Mouse (Mus musculus) left cerebral cortex, adult 8-10 months (tissue): Measurements from ENCODE around the gene Cdkn1a. TPM values are rescaled to one million over a fixed set of nuclear protein-coding genes. Genes with fewer than 3 reads are reported as not detected.
A peak's percentile ranks its signal among the peaks of the same experiment; 100 is the strongest.

Experiments used
- DNase-seq, 2 experiments: peaks; one replicate each; pipeline ENCODE4 v3.0.0; 2022; ENCODE audit warnings: low spot score in 2 of 2
- total RNA-seq, 4 experiments: library from RNA; stranded (reverse); gene quantifications; 2 replicates each; pipeline ENCODE4 v1.2.4; 2022

The Cdkn1a gene
- total RNA-seq, 4 experiments from 2014 or later = 18.9 to 27.0 (median 19.5) TPM

DNA sequence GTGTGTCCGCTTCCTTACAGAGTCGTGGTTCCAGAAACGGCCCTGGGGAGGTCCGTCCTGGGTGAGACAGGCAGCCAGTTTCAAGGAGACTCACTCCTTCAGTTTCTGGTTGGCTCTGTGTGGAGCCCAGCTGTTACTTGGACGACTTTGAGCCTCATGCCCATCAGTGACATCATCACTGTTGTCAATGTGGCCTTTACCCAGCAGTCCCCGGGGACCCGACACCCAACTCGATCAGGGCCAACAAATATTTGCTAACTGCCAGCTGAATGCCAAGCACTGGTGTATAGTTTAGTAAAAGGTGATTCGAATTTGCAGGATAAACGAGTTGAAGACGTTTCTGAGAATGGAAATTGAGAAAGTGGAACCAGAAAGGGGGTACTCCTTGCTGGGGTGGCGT lies 25.2 kb downstream of the Cdkn1a start:
- no peak for DNase-seq

DNA sequence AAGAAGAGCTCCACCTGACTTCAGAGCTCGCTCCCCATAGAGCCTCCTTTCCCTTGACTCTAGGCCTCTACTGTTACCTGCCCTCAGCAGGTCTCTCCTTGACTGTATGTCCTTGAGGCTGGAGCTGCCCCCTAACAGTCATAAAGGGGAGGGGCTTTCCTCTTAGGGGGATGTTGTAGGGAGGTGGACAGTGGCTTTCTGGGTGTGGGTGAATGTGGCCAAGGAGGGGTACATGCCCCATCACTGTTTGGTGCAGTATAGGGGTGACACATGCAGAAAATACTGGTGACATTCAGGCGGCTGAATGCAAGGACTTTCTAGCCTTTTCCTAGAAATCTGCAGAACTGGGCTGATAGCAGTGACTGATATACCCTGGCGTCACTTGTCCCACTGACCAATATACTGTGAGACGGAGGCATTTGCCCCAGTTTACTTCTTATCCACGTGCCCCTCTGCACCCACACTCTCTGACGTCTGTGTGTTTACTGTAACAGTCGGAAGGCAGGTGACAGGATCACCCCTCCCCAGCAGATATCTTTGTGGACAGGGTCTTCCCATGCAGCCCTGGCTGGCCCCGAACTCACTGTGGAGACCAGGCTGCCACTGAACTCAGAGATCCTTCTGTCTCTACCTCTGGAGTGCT lies 26.4 kb downstream of the Cdkn1a start:
- no peak for DNase-seq

DNA sequence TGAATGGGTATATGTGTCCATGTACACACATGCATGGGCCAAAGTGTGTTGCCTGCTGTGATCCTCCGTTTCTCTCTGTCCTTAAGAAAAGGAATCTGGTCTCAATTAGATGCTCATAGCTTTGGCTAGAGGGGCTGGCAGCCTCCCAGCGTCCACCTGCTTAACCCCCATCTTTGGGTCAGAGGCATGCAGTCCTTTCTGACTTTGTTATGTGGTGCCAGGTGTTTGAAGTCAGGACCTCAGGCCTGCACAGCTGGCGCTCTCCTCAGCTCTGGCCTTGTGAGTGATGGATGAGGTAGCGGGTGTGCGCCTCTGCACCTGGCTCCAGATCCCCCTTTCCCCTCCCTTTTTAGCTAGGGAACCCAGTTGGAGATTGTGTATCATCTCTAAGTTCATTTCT lies 27.3 kb downstream of the Cdkn1a start:
- DNase-seq = no peak

DNA sequence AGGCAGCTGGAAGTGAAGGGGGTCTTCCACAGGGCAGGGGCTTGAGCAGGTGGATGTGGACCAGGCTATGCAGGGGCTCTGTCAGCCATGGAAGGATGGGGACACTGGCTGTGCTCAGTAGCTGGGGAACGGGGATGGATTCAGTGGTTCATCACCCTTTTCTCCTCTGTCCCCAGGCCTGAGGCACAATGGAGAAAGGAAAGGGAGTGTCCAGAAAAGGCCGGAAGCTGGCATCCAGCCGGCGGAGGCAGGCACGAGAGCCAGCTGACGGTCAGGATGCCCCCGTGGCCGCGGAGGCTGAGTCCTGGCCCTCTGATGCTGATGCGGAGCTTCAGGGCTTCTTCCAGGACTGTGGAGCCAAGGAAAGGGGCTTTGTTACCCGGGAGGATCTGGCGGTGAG lies 29.9 kb downstream of the Cdkn1a start:
- no peak for DNase-seq

DNA sequence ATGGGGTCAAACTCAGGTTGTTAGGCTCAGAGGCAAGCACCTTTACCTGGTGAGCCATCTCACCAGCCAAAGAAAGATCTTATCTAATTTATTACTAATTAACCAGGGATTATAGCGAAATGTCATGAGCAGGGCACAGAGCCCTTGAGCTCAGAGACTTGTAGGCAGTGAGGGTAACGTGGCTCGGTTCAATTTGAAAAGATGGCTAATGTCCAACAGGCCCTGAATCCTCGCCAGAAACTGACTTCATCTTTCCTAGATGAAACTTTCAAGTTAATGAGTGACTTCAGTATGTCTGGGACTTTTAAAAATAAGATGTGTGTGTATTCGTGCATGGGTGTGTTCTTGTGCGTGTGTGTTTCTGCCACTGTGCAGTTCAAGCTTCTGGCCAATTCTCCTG lies 32.0 kb downstream of the Cdkn1a start:
- DNase-seq = no peak

DNA sequence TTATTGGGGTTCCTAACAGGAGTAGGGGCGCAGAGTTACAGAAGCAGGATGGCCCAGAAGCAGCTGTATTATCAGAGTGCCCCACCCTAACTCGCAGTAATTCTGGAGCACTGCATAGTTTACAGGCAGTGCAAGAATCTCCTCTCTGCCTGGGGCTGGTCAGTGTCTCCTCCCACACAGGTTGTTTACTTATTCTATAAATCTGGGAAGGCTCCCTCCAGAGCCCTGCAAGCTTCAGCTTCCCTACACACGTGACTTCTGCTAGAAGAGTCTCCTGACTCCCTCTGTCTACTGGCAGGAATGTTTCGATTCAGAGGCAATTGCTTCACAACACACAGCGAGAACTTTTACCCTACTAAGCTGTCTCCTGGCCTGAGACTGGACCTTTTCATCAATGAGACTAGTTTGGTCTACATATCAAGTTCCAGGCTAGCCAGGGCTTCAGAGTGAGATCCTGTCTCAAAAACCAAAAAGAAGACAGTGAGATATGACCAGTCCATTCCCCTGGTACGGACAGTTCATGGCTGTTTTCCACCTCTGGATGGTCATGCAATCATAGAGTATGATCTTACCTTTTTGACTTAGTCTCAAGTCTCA lies 32.9 kb downstream of the Cdkn1a start:
- no peak for DNase-seq

DNA sequence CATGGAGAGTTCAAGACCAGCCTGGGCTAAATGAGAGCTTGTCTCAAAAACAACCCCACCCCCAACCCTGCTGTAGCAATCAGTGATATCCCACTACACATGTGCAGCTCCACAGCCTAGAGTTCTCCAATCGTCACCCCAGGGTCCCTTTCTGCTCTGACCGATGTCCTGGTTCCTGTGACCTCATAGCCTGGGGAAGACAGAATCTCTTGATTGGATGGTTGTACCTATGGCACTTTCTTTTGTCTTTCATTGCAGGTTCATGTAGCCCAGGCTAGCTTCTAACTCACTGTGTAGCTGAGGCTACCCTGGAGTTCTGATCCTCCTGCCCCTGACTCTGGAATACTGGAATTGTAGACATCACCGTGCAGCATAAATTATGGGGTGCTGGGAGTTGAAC lies 35.8 kb downstream of the Cdkn1a start:
- DNase-seq = peak in 1 of 2 experiments; percentile 1

DNA sequence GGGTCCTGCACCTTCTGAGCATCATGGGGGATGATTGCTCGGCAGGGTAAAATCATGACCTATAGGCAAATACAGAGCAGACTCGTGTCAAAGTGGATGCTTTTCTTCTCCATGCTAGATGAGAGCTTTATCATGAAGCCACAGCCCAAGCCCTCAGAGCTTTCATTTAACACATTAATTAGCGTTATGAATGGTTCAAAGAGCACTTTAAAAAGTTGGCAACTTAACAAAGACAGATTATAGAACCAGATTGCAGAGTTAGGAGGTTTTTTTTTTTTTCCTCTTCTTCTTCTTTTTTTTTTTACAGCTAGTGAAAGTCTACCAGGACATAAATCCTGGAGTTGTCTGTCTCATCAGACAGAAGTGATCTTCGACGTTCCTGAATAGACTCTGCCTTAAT lies 38.6 kb downstream of the Cdkn1a start:
- no peak for DNase-seq

DNA sequence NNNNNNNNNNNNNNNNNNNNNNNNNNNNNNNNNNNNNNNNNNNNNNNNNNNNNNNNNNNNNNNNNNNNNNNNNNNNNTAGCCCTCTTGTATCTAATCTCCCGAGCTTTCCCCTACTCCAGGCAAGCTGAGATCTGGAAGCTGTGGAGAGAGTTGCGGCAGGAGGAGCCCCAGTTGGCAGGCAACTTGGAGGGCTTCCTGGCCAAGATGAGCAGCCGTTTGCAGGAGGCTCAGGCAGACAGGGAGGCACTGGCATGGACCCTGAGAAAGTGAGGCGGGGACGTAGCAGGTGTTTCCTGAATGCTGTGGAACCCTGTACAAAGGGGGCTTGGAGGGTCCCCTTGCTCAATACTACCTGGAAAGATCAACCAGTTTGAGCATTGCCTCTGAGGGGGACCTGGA lies 44.3 kb downstream of the Cdkn1a start:
- DNase-seq = no peak

DNA sequence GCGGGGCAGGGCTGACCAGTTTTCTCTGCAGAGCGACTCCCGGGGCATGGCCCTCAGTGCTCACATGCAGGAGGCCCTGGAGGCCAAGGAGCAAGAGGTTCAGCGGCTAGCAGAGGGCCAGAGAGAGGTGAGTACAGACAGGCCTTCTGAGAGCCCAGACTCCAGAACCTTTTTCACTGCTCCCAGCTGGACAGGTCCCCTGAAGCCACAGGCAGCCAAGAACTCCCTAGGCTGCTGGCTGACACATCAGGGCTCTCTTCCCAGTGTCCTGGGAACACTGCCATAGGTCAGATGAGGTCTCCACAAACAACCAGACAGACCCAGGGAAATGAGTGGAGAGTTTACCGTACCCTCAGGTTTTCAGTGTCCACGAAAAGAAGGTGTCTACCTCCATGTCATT lies 45.5 kb downstream of the Cdkn1a start:
- DNase-seq = no peak

DNA sequence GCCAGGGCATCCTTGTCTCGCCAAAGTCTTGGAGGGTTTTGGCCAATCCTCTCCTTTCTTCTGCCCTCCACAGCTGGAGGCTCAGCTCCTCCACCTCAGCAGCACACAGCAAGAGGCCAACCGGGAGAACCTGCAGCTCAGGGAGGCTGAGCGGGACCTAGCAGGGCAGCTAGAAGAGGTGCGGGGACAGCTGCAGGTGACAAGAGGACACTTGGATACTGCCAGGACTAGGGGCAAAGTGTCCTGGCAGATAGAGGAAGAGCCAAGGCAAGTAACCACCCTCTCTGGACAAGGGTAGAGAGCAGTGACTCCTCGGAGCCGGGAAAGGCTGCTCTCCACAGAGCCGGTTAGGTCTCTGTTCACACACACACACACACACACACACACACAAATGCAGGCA lies 47.1 kb downstream of the Cdkn1a start:
- no peak for DNase-seq

DNA sequence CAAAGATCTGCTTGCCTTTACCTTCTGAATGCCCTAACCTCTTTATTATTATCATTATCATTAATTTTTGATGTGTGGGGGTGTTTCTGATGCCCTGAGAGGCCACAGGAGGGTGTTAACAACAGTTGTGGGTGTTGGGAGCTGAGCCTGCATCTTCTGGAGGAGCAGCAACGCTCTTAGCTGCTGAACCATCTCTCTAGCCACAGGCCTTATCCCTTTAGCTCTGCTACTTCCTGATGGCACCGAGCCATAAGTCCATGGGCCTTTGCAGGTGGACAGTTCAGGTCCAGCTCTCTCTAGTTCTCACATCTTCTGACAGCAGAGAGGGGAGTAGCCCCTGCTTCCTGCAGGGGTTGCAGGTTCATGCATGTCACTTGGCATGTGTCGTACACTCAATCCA lies 50.8 kb downstream of the Cdkn1a start:
- DNase-seq = no peak

DNA sequence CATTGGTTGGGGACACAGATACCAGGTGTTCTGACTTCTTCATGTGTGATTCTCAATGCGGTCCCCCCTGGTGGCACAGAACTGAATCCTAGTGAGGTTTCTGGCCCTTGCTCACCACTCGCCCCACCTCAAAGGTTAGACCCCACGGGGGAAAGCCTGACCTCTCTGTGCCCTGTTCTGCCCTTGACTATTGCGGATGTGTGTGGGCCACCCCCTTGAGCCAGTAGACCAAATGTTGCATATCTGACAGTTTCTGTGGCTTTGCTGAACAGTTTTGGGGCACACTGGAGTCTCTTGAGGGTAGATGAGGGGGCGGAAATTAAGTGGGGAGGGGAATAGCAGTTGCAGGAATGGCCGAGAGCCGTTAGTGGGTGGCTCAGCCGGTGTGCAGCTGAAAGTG lies 52.5 kb downstream of the Cdkn1a start:
- no peak for DNase-seq

DNA sequence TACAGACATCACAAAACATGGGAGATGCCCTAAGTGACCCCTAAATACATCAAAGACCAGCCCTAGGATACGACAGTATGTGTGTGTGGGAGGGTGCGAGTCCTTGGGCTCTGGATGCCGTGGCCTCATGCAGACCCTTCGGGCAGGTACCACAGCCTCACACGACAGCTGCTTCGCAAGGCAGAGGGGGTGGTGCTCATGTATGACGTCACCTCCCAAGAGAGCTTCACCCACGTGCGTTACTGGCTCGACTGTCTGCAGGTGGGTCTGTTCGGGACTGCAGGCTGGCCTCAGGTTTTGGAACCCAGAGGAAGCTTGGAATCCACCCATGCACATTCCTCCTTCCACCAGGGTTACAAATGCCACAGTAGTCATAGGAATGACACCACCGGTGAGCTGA lies 54.3 kb downstream of the Cdkn1a start:
- DNase-seq = no peak

DNA sequence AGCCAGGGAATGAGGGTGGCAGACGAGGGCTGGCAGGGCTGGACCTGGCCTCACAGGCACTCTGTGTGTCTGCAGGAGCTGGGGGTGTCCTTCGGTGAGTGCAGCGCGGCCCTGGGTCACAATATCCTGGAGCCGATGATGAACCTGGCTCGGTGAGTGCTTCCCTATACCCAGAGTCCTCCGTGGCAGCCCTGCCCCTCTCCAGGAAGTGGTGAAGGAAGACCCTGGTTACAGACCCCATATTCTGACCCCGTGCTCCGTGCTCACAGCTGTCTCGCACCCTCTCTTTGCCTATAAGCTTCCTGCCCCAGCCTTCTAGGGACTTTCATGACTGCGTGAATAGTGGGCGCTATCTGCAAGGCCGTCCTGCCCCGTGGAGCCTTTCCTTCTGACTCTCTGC lies 56.5 kb downstream of the Cdkn1a start:
- DNase-seq = no peak

DNA sequence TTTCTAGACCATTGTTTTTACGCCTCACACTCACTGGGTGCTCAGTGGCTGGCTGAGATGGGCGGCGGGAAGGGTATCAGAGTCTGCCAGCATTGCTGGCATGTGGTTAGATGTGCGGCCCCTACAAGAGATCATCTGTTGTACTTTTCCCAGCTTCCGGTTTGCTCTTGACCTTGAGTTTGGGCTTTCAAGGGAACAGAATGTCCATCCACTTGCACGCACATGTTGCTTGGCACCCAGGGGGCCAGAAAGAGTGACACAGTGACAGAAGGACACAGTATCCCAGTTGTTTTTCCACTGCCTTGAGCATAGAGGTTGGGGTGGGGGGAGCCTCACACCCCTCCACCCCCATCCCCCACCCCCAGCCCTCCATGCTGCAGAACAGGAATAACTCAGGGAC lies 57.0 kb downstream of the Cdkn1a start:
- no peak for DNase-seq

DNA sequence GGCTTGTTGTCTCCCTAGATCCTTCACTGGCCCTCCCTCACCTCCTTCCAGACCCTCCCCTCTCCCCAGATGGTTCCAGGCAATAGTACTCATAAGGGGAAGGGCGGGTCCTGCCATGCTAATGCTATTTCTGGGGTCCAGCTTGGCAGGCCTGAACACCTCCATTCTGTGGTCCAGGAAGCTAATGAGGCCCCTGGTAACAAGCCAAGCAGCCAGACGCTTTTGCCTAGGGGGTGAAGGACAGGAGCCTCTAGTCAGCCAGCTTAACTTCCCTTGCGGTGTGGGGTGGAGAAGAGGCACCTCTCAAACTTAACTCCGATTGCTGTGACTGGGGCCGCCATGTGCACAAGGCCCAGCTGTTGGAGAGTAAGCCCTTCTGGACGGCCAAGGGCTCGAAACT lies 59.0 kb downstream of the Cdkn1a start:
- DNase-seq = no peak

Other genes starting within 250 kb of the Cdkn1a start
- 1 to 10 TPM in 3 of 4 experiments, under 1 TPM in 1; 0.91 to 1.4 (median 1.1) TPM for gene Pnpla1, start 232.6 kb upstream of the Cdkn1a start, total RNA-seq
- gene 4930539E08Rik, start 175.7 kb upstream of the Cdkn1a start, total RNA-seq = 10 to 100 TPM; 10.5 to 12.1 (median 10.8) TPM
- gene Pxt1, start 147.1 kb upstream of the Cdkn1a start, total RNA-seq = not detected
- gene Kctd20, start 139.0 kb upstream of the Cdkn1a start, total RNA-seq = 10 to 100 TPM; 57.5 to 72.8 (median 64.2) TPM
- 10 to 100 TPM; 46.7 to 54.7 (median 48.4) TPM for gene Stk38, start 83.0 kb upstream of the Cdkn1a start, total RNA-seq
- 100 to 1,000 TPM; 101 to 142 (median 115) TPM for gene Srsf3, start 58.3 kb upstream of the Cdkn1a start, total RNA-seq
- under 1 TPM in 1 of 4 experiments, not detected in 3; 0.14 TPM for gene Rab44, start 23.2 kb downstream of the Cdkn1a start, total RNA-seq
- 100 to 1,000 TPM; 167 to 193 (median 174) TPM for gene Cpne5, start 147.2 kb downstream of the Cdkn1a start, total RNA-seq
- 10 to 100 TPM; 17.0 to 19.9 (median 19.5) TPM for gene Ppil1, start 173.2 kb downstream of the Cdkn1a start, total RNA-seq
- gene BC004004, start 177.8 kb downstream of the Cdkn1a start, total RNA-seq = 100 to 1,000 TPM in 3 of 4 experiments, 10 to 100 TPM in 1; 98.1 to 131 (median 114) TPM
- 1 to 10 TPM; 1.2 to 1.6 (median 1.4) TPM for gene Pi16, start 226.7 kb downstream of the Cdkn1a start, total RNA-seq